Mouse (Mus musculus): Measurements from ENCODE around the gene Rora.
A peak's percentile ranks its signal among the peaks of the same experiment; 100 is the strongest.

Gene Rora

GRCm38 (mm10) chr9:68823292-68823691 lies 169.7 kb downstream of the Rora start:
- no peak for DNase-seq

DNA sequence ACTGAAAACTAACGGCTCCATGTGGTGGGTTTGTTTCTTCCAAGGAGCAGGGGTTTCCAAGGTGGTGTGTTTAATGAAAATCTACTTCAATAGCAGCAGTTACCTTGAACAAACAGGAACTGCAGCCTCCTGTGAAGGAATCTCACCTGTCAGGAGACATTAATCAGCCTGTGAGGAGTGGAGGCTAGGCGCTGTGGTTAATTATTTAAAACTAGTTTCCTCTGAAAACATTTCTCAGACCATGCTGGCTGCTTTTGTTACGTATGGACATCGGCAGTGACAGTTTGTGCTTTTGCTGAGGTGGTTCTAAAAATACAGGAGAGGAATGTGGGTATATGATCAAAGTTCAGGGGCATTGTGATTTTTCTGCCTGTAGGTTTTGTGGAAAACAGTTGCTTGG lies 171.5 kb downstream of the Rora start:
- peak; percentile 21 to 50 for DNase-seq

GRCm38 (mm10) chr9:68825841-68826240 lies 172.3 kb downstream of the Rora start:
- peak; percentile 36 to 69 for DNase-seq

GRCm38 (mm10) chr9:68827441-68827840 lies 173.9 kb downstream of the Rora start:
- no peak for DNase-seq

DNA sequence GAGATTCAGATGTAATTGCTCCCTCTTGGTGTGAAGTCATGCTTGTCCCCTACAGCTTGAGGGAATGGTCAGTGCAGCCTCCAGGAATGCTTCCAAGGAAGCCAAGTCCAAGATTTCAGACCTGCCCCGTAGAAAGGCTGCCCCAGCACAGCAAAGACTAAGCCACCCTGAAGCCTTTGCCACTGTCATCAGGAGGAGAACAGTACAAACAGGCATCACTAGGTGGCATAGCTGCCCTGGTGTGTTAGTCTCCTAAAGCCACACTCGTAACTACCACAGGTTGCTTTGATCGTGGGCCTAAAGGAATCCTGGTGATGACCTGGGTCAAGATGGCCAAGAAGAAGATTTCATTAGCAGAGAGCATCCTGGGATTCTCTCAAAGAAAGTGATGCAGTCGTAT lies 176.3 kb downstream of the Rora start:
- peak; percentile 48 to 62 for DNase-seq

DNA sequence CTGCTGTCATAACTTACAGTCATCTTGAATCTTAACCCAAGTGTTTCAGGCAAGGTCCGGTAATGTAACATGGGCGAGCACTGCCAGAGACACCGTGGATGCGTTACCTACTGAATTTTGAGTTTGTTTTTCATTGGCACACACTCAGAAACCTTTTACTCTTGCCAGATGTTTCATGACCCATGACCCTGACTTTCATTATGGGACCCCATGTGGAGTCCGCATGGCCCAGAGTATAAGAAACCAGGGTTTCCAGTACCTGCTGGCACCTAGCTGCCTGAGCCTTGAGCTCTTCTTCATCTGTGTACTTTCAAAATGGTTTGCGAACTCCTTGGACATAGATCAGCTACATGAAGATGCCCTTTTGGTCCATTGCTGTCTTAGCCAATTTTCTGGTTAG lies 179.7 kb downstream of the Rora start:
- DNase-seq, result no peak

GRCm38 (mm10) chr9:68835037-68835649 lies 181.6 kb downstream of the Rora start:
- no peak for DNase-seq

DNA sequence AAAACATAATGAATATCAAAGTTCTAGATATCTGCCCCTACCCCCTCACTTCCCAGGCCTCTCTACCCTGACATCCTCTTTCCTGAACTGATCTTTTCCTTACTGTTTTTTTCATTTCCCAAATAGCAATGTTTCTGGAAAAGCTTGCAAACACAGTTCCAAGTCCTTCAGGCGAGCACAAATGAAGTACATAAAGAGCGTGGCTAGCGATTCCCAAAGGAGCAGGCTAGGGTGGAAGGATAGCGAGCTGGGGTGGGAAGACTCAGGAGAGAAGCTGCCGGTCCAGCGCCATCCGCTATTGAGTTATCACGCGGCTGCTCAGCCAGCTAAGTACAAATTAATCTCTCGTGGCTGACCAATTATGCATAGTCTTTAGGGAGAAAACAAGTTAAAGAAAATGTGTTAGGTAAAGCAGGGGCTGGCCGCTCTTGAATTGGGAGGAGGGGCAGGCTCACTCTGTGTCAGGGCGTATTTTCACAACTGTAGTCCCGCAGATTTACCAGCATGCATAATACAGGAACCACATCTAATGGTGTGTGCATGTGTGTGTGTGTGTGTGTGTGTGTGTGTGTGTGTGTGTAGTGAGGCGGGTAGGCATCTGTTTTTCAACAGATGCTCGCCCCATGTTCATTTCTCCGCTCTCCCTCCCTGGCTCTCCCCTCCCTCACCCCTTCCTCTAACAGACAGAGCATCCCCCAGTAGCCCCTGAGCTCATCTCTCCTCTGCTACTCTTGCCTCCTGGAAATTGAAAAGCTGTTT lies 188.7 kb downstream of the Rora start:
- no peak for DNase-seq

DNA sequence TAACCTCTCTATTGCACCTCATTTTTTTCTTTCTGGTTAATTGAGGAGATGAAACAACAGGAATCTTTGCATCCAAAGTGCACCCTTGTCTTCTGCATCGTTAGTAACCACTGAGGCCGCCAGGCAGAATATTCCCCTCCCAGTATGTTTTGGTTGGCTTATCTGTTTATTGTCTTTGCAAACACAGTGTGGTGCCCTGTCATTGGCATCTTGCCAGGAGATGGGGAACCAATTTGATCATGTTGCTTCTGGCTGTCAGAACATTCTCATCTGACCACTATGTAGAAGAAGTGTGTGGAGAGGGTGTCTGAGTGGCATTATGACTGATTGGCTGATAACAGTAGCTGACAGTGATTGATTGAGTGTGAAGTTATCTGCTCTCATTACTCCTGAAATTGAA lies 192.0 kb downstream of the Rora start:
- no peak for DNase-seq

GRCm38 (mm10) chr9:68850321-68850720 lies 196.7 kb downstream of the Rora start:
- no peak for DNase-seq

DNA sequence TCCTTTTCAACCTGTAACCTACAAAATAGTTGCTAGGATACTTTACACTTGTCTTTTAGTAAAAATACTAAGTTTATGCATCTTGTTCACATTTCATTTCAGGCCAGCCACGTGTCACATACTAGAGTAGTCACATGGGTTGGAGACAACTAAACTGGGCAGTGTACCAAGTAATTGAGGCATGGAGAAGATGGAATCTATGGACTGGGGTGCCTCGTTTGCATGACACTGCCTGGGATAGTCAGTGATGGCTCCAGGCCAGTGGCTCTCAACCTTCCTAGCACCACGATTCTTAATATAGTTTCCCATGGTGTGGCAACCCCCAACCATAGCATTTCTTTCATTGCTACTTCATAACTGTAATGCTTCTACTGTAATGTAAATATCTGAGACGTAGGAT lies 198.6 kb downstream of the Rora start:
- no peak for DNase-seq

DNA sequence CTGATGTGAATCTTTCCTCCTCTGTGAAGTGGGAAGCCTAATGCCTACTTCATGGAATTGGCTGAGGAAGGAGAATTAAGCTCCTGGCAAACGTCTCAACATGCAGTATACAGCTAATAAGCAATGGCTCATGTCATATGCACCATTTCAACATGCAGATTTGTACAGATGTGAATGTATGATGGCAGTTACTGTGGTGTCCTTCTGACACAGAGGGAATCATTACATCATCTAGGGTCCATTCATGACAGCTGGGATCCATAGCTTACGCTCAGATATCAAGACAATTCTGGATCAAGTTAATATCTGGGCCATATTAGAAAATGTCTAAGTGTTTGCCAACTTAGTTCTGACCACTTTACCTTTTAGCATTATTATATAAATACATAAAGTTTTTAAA lies 199.3 kb downstream of the Rora start:
- no peak for DNase-seq

DNA sequence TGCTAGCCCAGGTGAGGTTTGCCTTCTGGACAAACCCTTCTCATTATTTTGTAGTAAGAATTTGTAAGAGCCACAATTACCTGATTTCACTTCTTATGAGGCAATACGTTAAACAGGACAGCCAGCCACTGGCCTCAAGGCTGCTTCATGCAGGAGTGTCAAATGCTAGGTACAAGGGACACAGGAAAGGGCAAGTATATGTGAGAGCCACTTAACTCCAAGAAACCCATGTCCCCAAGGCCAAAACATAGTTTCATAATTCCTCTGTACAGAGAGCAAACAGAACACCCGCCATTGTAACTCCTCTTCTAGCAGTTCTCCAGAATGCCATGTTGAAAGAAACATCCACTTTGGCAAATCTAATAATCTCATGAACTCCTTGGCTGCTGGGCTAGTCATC lies 205.9 kb downstream of the Rora start:
- DNase-seq, result no peak

DNA sequence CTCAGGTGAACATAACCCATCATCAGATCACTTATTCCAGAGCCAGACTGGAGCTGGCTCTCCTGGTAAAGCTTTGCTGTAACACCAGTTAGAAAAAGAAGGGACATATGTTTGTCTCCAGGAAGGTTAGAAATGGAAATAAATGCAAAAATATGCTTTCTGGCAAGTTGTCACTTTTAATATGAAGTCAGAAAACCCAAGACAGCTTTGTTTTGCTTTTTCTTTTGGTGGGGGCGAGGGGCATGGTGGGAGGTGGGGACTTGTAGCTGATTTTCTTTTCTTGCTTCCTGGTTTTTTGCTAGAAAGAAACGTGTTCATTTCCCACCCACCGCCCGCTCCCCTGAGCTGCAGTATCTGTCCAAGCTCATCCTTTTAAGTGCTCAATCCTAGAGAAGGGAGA lies 212.7 kb downstream of the Rora start:
- no peak for DNase-seq

DNA sequence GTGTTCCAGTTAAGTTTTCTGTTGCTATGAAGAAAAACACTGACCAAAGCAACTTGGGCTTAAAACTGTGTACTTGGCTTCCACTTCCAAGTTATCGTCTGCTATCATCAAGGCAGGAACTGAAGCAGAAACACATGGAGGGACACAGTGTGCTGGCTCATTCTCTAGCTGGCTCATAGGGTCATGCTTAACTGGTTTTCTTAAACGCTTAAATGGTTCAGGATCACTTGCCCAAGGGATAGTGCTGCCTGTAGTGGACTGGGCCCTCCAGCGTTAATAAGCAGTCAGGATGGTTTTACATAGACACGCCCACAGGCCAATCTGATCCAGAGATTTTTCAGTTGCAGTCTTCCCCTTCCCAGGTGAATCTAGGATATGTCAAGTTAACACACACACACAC lies 220.3 kb downstream of the Rora start:
- DNase-seq, result no peak

DNA sequence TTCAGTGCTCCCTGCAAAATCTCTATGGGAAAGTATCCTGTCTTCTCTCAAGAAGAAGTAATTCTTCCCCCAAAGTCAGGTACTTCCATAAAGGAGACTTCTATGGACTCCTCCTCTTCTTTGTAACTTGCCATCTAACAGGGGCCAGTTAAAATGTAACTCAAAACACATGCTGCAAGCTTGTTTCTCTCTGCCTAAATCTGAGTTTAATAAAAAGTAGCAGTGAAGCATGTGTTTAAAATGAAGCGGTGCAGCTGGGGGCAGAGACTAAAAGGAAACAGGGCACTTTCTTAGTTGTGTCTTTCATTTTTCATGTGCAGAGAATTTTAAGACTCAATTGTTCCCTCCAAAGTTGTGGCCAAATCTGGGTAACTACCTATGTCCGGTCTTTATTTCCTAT lies 221.0 kb downstream of the Rora start:
- DNase-seq, result no peak

- no peak for DNase-seq
Measured at GRCm38 (mm10) chr9:68875791-68876190, 222.2 kb downstream of the Rora start.

- no peak for DNase-seq
Measured at GRCm38 (mm10) chr9:68876289-68876688, 222.7 kb downstream of the Rora start.

DNA sequence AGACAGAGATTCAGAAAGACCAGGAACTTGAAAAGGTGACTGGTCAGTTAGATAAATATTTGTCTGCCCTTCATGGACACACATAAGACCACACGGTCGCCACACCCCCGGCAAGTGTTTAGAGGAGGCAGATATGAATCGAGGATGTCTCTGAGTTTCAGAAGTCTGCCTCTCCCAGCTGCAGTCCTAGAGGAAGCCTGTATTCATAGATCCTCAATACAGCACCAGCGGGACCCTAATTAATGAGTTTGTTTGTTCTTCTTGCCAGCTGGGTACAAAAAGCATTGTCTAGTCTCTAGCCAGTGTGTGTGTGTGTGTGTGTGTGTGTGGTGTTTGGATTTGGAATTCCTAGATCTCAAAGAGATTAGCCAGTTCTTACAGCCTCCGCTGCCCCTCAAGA lies 228.3 kb downstream of the Rora start:
- DNase-seq, result peak in 1 of 2 experiments; percentile 32

- DNase-seq, result no peak
Measured at GRCm38 (mm10) chr9:68883005-68883404, 229.4 kb downstream of the Rora start.

GRCm38 (mm10) chr9:68883687-68884086 lies 230.1 kb downstream of the Rora start:
- no peak for DNase-seq

GRCm38 (mm10) chr9:68884451-68885035 lies 231.0 kb downstream of the Rora start:
- DNase-seq, result peak; percentile 46 to 66

DNA sequence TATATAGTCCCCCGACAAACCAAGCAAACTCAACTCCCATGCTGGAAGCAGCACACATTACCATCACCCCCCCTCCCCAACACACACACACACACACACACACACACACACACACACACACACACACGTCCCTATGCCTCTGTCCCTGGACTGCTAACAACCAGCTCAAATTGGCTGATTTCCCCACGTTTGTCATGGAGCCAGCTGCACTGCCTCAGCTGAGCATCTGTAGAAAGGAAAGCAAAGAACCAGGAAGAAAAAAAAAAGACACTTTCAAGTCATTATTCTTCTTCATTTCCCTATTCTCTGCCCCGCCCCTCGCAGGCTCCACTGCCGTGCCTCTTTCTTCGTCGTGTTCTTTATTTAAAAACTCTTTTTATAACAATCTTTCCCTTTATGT lies 235.1 kb downstream of the Rora start:
- DNase-seq, result peak; percentile 74 to 78

DNA sequence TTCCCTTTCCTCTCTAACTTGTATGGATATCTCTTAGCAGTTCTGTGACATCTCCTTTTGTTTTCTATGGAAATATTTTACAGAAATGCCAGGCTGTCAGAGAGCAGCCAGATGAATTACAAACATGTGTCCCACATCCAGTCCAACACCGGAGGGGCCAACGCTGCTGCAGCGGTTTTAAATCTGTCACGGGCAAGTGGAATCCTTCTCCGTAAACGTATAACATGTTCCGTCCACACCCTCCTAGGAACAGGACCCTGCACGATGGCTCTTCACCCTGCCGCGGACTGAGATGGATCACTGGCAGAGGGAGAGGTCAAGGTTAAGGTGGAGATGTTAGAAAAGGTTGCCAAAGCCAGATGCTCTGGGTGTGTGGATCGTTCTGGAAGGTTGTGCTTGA lies 237.8 kb downstream of the Rora start:
- no peak for DNase-seq

All from kidney, postnatal 25 days (tissue).